Mouse (Mus musculus) left cerebral cortex, postnatal 36 days (tissue): ENCODE measurements around the gene Olfr239. TPM values are rescaled to one million over a fixed set of nuclear protein-coding genes. Genes with fewer than 3 reads are reported as not detected.
"Not testable (repeated sequence)": the region's sequence is repeated elsewhere in the genome, so short reads cannot be mapped to it uniquely, and the experiment has no call there.

Source experiments
- DNase-seq, 2 experiments: peaks; one replicate each; pipeline ENCODE4 v3.0.0; 2021 to 2022; ENCODE audit warnings: low spot score in 2 of 2, mixed read lengths in 1 of 2
- intact Hi-C: fragments of 180-260 bp; cut with DNase I; formaldehyde crosslinking; loops from one replicate; pipeline ENCODE4 v1.15.1; 2025
- total RNA-seq, 2 experiments: library from RNA; stranded (reverse); gene quantifications; 2 replicates each; pipeline ENCODE4 v1.2.3; 2021

Olfr239 gene
- not detected for total RNA-seq

DNA sequence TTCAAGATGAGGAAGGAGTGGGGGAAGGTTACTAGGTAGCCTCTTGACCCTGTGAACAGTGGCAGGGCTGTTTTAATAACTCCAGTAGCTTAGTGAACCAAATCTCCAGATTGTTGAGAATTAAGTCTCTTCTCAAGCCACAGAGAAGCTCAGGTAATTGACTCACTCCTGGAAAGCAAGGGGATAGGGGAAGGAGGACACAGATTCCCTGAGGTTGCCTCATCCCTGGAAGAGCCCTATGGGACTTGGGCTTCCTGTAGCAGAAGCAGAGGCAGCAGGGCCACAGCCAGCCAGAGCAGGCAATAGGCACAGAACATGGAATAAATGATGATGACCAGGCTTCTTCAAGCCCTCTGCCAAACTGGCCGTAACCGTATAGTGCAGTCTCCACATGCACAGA is at the start of gene Olfr239:
Olfr239 (plus strand) TSS at position 301 of the 400 bp plus-strand sequence.
- intact Hi-C loops, DNase-seq: not testable (repeated sequence)

DNA sequence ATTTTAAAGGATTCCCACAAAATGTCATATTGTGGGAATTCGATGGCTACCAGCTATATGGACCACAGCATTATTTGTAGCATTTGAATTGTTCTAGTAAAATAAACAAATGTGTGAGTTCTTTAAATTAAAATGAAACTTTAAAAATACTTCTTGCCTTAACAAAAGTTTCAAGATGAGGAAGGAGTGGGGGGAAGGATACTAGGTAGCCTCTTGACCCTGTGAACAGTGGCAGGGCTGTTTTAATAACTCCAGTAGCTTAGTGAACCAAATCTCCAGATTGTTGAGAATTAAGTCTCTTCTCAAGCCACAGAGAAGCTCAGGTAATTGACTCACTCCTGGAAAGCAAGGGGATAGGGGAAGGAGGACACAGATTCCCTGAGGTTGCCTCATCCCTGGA is 23.0 kb upstream of the Olfr239 start, which contains the start of gene Olfr55:
Olfr55 (plus strand) TSS at position 301 of the 400 bp plus-strand sequence.
- DNase-seq, intact Hi-C loops: not testable (repeated sequence)

DNA sequence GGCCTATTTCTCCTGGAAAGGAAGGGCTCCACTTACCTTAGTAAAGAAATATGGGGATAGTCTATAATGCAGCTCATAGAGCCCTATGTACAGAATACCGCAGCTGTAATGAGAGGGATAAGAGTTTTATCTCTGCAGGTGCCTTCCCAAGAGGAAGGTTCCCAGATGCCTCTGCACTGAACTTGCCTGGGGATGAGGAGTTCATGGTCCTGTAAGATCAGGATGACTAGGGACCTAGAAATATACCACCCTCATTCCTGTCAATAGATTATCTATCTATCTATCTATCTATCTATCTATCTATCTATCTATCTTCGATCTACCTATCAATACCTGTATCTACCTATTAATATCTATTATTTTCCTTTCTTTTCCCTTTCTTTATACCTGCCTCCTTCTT is 30.5 kb downstream of the Olfr239 start, which contains the start of gene Olfr1564:
Olfr1564 (minus strand) TSS at position 101 of the 400 bp plus-strand sequence.
- DNase-seq, result no peak
- intact Hi-C loops, result no loop called here

DNA sequence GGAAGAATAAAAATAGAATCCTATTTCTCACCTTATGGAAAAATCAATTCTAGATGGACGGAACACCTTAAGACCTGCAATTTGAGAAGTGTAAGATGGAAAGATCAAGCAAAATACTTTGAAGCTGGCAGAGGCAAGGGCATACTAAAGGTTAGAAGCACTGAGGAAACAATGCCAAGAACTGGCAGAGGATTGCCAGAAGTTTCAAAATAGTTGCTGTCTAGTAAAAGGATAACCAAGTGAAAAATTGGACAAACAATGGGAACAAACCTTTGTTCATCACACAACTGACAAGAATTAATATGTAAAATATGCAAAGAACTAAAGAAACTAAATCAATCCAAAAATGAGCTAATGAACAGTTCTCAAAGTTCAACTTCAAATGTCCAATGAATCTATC is 45.5 kb downstream of the Olfr239 start:
- intact Hi-C loops, result loop anchor here (10.0 kb wide), 1 partner anchor 68 kb away; no protein-coding TSS in a partner anchor
- not testable (repeated sequence) for DNase-seq

Other genes starting within 250 kb of the Olfr239 start
- gene Cyp4f13, start 243.9 kb upstream of the Olfr239 start, total RNA-seq, result 10 to 100 TPM; 17.2 to 21.7 TPM
- 1 to 10 TPM; 4.1 to 4.6 TPM for gene Zfp472, start 225.5 kb upstream of the Olfr239 start, total RNA-seq
- 10 to 100 TPM; 13.6 to 18.2 TPM for gene Zfp952, start 198.2 kb upstream of the Olfr239 start, total RNA-seq
- 10 to 100 TPM; 18.3 to 19.6 TPM for gene Zfp763, start 157.9 kb upstream of the Olfr239 start, total RNA-seq
- gene 4921501E09Rik, start 123.2 kb upstream of the Olfr239 start, total RNA-seq, result not detected
- gene Zfp563, start 102.0 kb upstream of the Olfr239 start, total RNA-seq, result 10 to 100 TPM; 15.4 to 19.9 TPM
- gene Morc2b, start 51.6 kb upstream of the Olfr239 start, total RNA-seq, result 1 to 10 TPM; 2.0 to 4.9 TPM
- gene Olfr55, start 22.9 kb upstream of the Olfr239 start, total RNA-seq, result not detected
- 1 to 10 TPM; 1.1 to 2.3 TPM for gene Olfr1564, start 30.4 kb downstream of the Olfr239 start, total RNA-seq
- gene Zfp955a, start 63.8 kb downstream of the Olfr239 start, total RNA-seq, result 10 to 100 TPM; 13.0 to 13.5 TPM
- gene Olfr63, start 73.4 kb downstream of the Olfr239 start, total RNA-seq, result not detected
- gene Zfp955b, start 98.2 kb downstream of the Olfr239 start, total RNA-seq, result 10 to 100 TPM; 30.8 to 31.4 TPM
- gene Zfp81, start 167.6 kb downstream of the Olfr239 start, total RNA-seq, result 10 to 100 TPM; 17.1 to 19.3 TPM
- 10 to 100 TPM; 10.8 to 12.2 TPM for gene Zfp101, start 203.3 kb downstream of the Olfr239 start, total RNA-seq
- under 1 TPM in 1 of 2 experiments, not detected in 1; 0.29 TPM for gene Actl9, start 241.6 kb downstream of the Olfr239 start, total RNA-seq